Mouse (Mus musculus): ENCODE measurements around the gene Gys1. TPM values are rescaled to one million over a fixed set of nuclear protein-coding genes. Genes with fewer than 3 reads are reported as not detected.

The Gys1 gene
- total and polyA plus RNA-seq, 3 experiments, result 46.4 to 64.0 (median 57.6) TPM

- no peak for DNase-seq
These were observed 20.5 kb upstream of the Gys1 start for GRCm38 (mm10) chr7:45413864-45414739.

- DNase-seq, result no peak
These were observed 19.9 kb upstream of the Gys1 start for GRCm38 (mm10) chr7:45414740-45415224.

GRCm38 (mm10) chr7:45415636-45416035, 19.0 kb upstream of the Gys1 start:
- no peak for DNase-seq

GRCm38 (mm10) chr7:45417962-45418492, 16.6 kb upstream of the Gys1 start:
- DNase-seq, result no peak

- no peak for DNase-seq
These were observed 14.6 kb upstream of the Gys1 start for GRCm38 (mm10) chr7:45419859-45420614.

- DNase-seq, result no peak
These were observed 14.1 kb upstream of the Gys1 start, which contains the start of gene Lhb for GRCm38 (mm10) chr7:45420615-45420919. TSS of gene Lhb (plus strand) at chr7:45420820.

- no peak for DNase-seq
These were observed 13.4 kb upstream of the Gys1 start for GRCm38 (mm10) chr7:45421194-45421593.

GRCm38 (mm10) chr7:45426556-45426955, 8.1 kb upstream of the Gys1 start:
- DNase-seq, result no peak

GRCm38 (mm10) chr7:45433835-45434202, 825 bp upstream of the Gys1 start:
- no peak for DNase-seq

- DNase-seq, result no peak
These were observed 394 bp downstream of the Gys1 start for GRCm38 (mm10) chr7:45435038-45435437.

GRCm38 (mm10) chr7:45436444-45436843, 1.8 kb downstream of the Gys1 start:
- DNase-seq, result no peak

- no peak for DNase-seq
These were observed 2.4 kb downstream of the Gys1 start for GRCm38 (mm10) chr7:45437046-45437445.

- no peak for DNase-seq
These were observed 3.1 kb downstream of the Gys1 start, which contains the start of gene Ruvbl2 for GRCm38 (mm10) chr7:45437521-45438276. TSS of gene Ruvbl2 (minus strand) at chr7:45438096.

- DNase-seq, result no peak
These were observed 9.1 kb downstream of the Gys1 start for GRCm38 (mm10) chr7:45443526-45444420.

- no peak for DNase-seq
These were observed 11.9 kb downstream of the Gys1 start for GRCm38 (mm10) chr7:45446589-45446988.

- no peak for DNase-seq
These were observed 12.8 kb downstream of the Gys1 start for GRCm38 (mm10) chr7:45447325-45447990.

- DNase-seq, result no peak
These were observed 15.3 kb downstream of the Gys1 start for GRCm38 (mm10) chr7:45449974-45450373.

- DNase-seq, result peak; percentile 86
These were observed 16.8 kb downstream of the Gys1 start for GRCm38 (mm10) chr7:45451344-45451982.

GRCm38 (mm10) chr7:45454971-45455370, 20.3 kb downstream of the Gys1 start:
- no peak for DNase-seq

Measured in adrenal gland, adult 2 months (tissue).